Mouse (Mus musculus): ENCODE results near the gene Tapbpl. TPM values are rescaled to one million over a fixed set of nuclear protein-coding genes. Genes with fewer than 3 reads are reported as not detected.
"Not testable (repeated sequence)": the region's sequence is repeated elsewhere in the genome, so short reads cannot be mapped to it uniquely, and the experiment has no call there.

Gene Tapbpl
- polyA plus RNA-seq (2012; rRNA removed): 29.8 and 33.4 TPM in 2 replicates

GRCm38 (mm10) chr6:125231117-125232044 is at the start of gene Tapbpl:
TSS of gene Tapbpl (minus strand) at chr6:125231860.
- TF ChIP-seq CTCF (IDR thresholded peaks at IDR 0.05; ENCODE audit: insufficient read depth, low read length): no peak
- peak; percentile 45; the same call in 1 of the 2 replicates for TF ChIP-seq POLR2A (IDR thresholded peaks at IDR 0.05; ENCODE audit: borderline replicate concordance, extremely low read depth, low read depth, low read length)
- DNase-seq: peak; percentile 75
- H3K4me3 ChIP-seq (replicated peaks; ENCODE audit: extremely low read depth, low read depth, low read length): peak within 1 kb of the TSS; percentile 96
- H3K4me1 ChIP-seq (ENCODE audit: control insufficient read depth, insufficient read depth, low read length): peaks cover 10% of the 10 kb centered on the region
- WGBS: 1% methylated on average over 16 of the region's 16 CpGs

- 58% methylated on average over 8 of the region's 8 CpGs for WGBS
- DNase-seq: no peak
- no peak overlapping the region for H3K4me3 ChIP-seq (replicated peaks; ENCODE audit: extremely low read depth, low read depth, low read length)
- H3K4me1 ChIP-seq (ENCODE audit: control insufficient read depth, insufficient read depth, low read length): no peaks in the 10 kb centered on the region
- TF ChIP-seq POLR2A (IDR thresholded peaks at IDR 0.05; ENCODE audit: borderline replicate concordance, extremely low read depth, low read depth, low read length) (no peak), CTCF (IDR thresholded peaks at IDR 0.05; ENCODE audit: insufficient read depth, low read length) (no peak)
Observed at GRCm38 (mm10) chr6:125279729-125280128, 48.1 kb upstream of the Tapbpl start.

- 41% methylated on average over 15 of the region's 15 CpGs for WGBS
- no peak for TF ChIP-seq POLR2A (IDR thresholded peaks at IDR 0.05; ENCODE audit: borderline replicate concordance, extremely low read depth, low read depth, low read length)
- TF ChIP-seq CTCF (IDR thresholded peaks at IDR 0.05; ENCODE audit: insufficient read depth, low read length): peak; percentile 63
Observed at GRCm38 (mm10) chr6:125274841-125275563, 43.3 kb upstream of the Tapbpl start.

GRCm38 (mm10) chr6:125272228-125272785 is 40.6 kb upstream of the Tapbpl start:
- DNase-seq: no peak
- no peaks in the 10 kb centered on the region for H3K4me1 ChIP-seq (ENCODE audit: control insufficient read depth, insufficient read depth, low read length)
- 69% methylated on average over 10 of the region's 10 CpGs for WGBS
- no peak for TF ChIP-seq CTCF (IDR thresholded peaks at IDR 0.05; ENCODE audit: insufficient read depth, low read length)
- no peak for TF ChIP-seq POLR2A (IDR thresholded peaks at IDR 0.05; ENCODE audit: borderline replicate concordance, extremely low read depth, low read depth, low read length)
- H3K4me3 ChIP-seq (replicated peaks; ENCODE audit: extremely low read depth, low read depth, low read length): no peak overlapping the region

More at GRCm38 (mm10) chr6:125274841-125275563, 43.3 kb upstream of the Tapbpl start:
- H3K4me1 ChIP-seq (ENCODE audit: control insufficient read depth, insufficient read depth, low read length): no peaks in the 10 kb centered on the region
- DNase-seq: peak; percentile 25
- no peak overlapping the region for H3K4me3 ChIP-seq (replicated peaks; ENCODE audit: extremely low read depth, low read depth, low read length)

GRCm38 (mm10) chr6:125271455-125272227 is 40.0 kb upstream of the Tapbpl start:
- DNase-seq: peak; percentile 86
- Histone ChIP-seq H3K4me1 (ENCODE audit: control insufficient read depth, insufficient read depth, low read length) (no peaks in the 10 kb centered on the region), H3K4me3 (replicated peaks; ENCODE audit: extremely low read depth, low read depth, low read length) (peak overlapping the region; percentile 1)
- TF ChIP-seq POLR2A (IDR thresholded peaks at IDR 0.05; ENCODE audit: borderline replicate concordance, extremely low read depth, low read depth, low read length) (peak; percentile 29; the same call in 1 of the 2 replicates), CTCF (IDR thresholded peaks at IDR 0.05; ENCODE audit: insufficient read depth, low read length) (peak; percentile 95)
- WGBS: 11% methylated on average over 17 of the region's 17 CpGs

- no peaks in the 10 kb centered on the region for H3K4me1 ChIP-seq (ENCODE audit: control insufficient read depth, insufficient read depth, low read length)
- no peak overlapping the region for H3K4me3 ChIP-seq (replicated peaks; ENCODE audit: extremely low read depth, low read depth, low read length)
- TF ChIP-seq CTCF (IDR thresholded peaks at IDR 0.05; ENCODE audit: insufficient read depth, low read length) (no peak), POLR2A (IDR thresholded peaks at IDR 0.05; ENCODE audit: borderline replicate concordance, extremely low read depth, low read depth, low read length) (no peak)
- WGBS: 50% methylated on average over 6 of the region's 6 CpGs
- DNase-seq: no peak
Observed at GRCm38 (mm10) chr6:125268799-125269198, 37.1 kb upstream of the Tapbpl start.

GRCm38 (mm10) chr6:125267469-125267868 is 35.8 kb upstream of the Tapbpl start:
- DNase-seq: no peak
- 67% methylated on average over 3 of the region's 3 CpGs for WGBS
- Histone ChIP-seq H3K4me1 (ENCODE audit: control insufficient read depth, insufficient read depth, low read length) (no peaks in the 10 kb centered on the region), H3K4me3 (replicated peaks; ENCODE audit: extremely low read depth, low read depth, low read length) (no peak overlapping the region)
- TF ChIP-seq CTCF (IDR thresholded peaks at IDR 0.05; ENCODE audit: insufficient read depth, low read length) (no peak), POLR2A (IDR thresholded peaks at IDR 0.05; ENCODE audit: borderline replicate concordance, extremely low read depth, low read depth, low read length) (no peak)

- not testable (repeated sequence) for H3K4me1 ChIP-seq (ENCODE audit: control insufficient read depth, insufficient read depth, low read length); DNase-seq; H3K4me3 ChIP-seq (replicated peaks; ENCODE audit: extremely low read depth, low read depth, low read length)
- WGBS: 55% methylated on average over 6 of the region's 6 CpGs
Observed at GRCm38 (mm10) chr6:125266600-125266999, 34.9 kb upstream of the Tapbpl start.

- WGBS: 65% methylated on average over 13 of the region's 13 CpGs
- TF ChIP-seq POLR2A (IDR thresholded peaks at IDR 0.05; ENCODE audit: borderline replicate concordance, extremely low read depth, low read depth, low read length): no peak
- Histone ChIP-seq H3K4me3 (replicated peaks; ENCODE audit: extremely low read depth, low read depth, low read length) (no peak overlapping the region), H3K4me1 (ENCODE audit: control insufficient read depth, insufficient read depth, low read length) (no peaks in the 10 kb centered on the region)
- DNase-seq: no peak
Observed at GRCm38 (mm10) chr6:125266091-125266490, 34.4 kb upstream of the Tapbpl start.

Data from lung, adult 2 months (tissue).